Mouse (Mus musculus): ENCODE results near the gene Smim5. TPM values are rescaled to one million over a fixed set of nuclear protein-coding genes. Genes with fewer than 3 reads are reported as not detected.

Gene Smim5
- total and polyA plus RNA-seq, 3 experiments, result 0.42 to 1.4 (median 0.98) TPM

GRCm38 (mm10) chr11:115902831-115903230 is 3.1 kb downstream of the Smim5 start:
- TF ChIP-seq POLR2AphosphoS2 (IDR thresholded peaks at IDR 0.05; ENCODE audit: low read depth, low read length) (no peak), MYC (IDR thresholded peaks at IDR 0.05; ENCODE audit: low read depth, low read length) (no peak), MXI1 (IDR thresholded peaks at IDR 0.05; ENCODE audit: low read depth, low read length) (no peak), BHLHE40 (IDR thresholded peaks at IDR 0.05; ENCODE audit: low read depth, low read length) (no peak), JUND (conservative IDR thresholded peaks at IDR 0.05; ENCODE audit: low read depth, low read length) (no peak), ZNF384 (IDR thresholded peaks at IDR 0.05; ENCODE audit: low read depth, low read length) (no peak), HCFC1 (IDR thresholded peaks at IDR 0.05; ENCODE audit: low read depth, low read length) (no peak), ETS1 (conservative IDR thresholded peaks at IDR 0.05; ENCODE audit: low read depth, low read length) (no peak), ELF1 (IDR thresholded peaks at IDR 0.05; ENCODE audit: low read depth, low read length) (no peak), MAFK (IDR thresholded peaks at IDR 0.05; ENCODE audit: insufficient replicate concordance, low read length) (no peak), PAX5 (IDR thresholded peaks at IDR 0.05; ENCODE audit: low read length) (no peak), EP300 (IDR thresholded peaks at IDR 0.05; ENCODE audit: low read length) (no peak), RAD21 (IDR thresholded peaks at IDR 0.05; ENCODE audit: low read depth, low read length) (no peak), E2F4 (IDR thresholded peaks at IDR 0.05; ENCODE audit: insufficient replicate concordance, low read depth, low read length) (no peak), TBP (conservative IDR thresholded peaks at IDR 0.05; ENCODE audit: low read depth, low read length) (no peak), USF2 (conservative IDR thresholded peaks at IDR 0.05; ENCODE audit: low read depth, low read length) (no peak), JUN (IDR thresholded peaks at IDR 0.05; ENCODE audit: insufficient read depth, low read depth, low read length) (no peak), CHD1 (IDR thresholded peaks at IDR 0.05; ENCODE audit: low read depth, low read length) (no peak)
- no peaks in the 10 kb centered on the region for H3K9me3 ChIP-seq (replicated peaks; ENCODE audit: low read length)
- peak; percentile 29 for DNase-seq (ENCODE audit: extremely low read depth)
- no peak overlapping the region for H3K9ac ChIP-seq (ENCODE audit: insufficient read depth, low read depth)
- no peak overlapping the region for H3K4me2 ChIP-seq (ENCODE audit: insufficient read depth, low read depth, poor library complexity, severe bottlenecking)
- dilution Hi-C loops (cut with MboI; ENCODE audit: extremely low pct_ligation_motif_present, extremely low pct_unique_long_range_greater_than_20kb, low sequenced_read_pairs), result no loop called here
- no peaks in the 10 kb centered on the region for H3K79me2 ChIP-seq (replicated peaks; ENCODE audit: control insufficient read depth, extremely low read depth, insufficient read depth, poor library complexity, severe bottlenecking)
- no peak overlapping the region for H3K4me3 ChIP-seq (replicated peaks in 1 of 3; ENCODE audit: low read depth in 2 of 3, low read length in 2 of 3, poor library complexity in 1 of 3)
- H3K36me3 ChIP-seq (replicated peaks in 1 of 2; ENCODE audit: control insufficient read depth in 1 of 2, insufficient read depth in 1 of 2, low read length in 1 of 2), result peaks cover 0 to 65% of the 10 kb centered on the region in 2 experiments
- no peaks in the 10 kb centered on the region for H3K27me3 ChIP-seq (replicated peaks)
- in situ Hi-C loops (cut with MboI; ENCODE audit: low pct_ligation_motif_present, low pct_unique_long_range_greater_than_20kb, low sequenced_read_pairs), result no loop called here
- H3K27ac ChIP-seq (ENCODE audit: insufficient read depth, low read depth), result no peak overlapping the region
- H3K4me1 ChIP-seq (ENCODE audit: control insufficient read depth in 1 of 2, insufficient read depth in 2 of 2), result peaks cover 31 to 93% of the 10 kb centered on the region in 2 experiments

GRCm38 (mm10) chr11:115903384-115904230 is 3.8 kb downstream of the Smim5 start:
- H3K36me3 ChIP-seq (replicated peaks in 1 of 2; ENCODE audit: control insufficient read depth in 1 of 2, insufficient read depth in 1 of 2, low read length in 1 of 2), result peaks cover 6 to 65% of the 10 kb centered on the region in 2 experiments
- peak overlapping the region in 1 of 3 experiments; percentile 12 for H3K4me3 ChIP-seq (replicated peaks in 1 of 3; ENCODE audit: low read depth in 2 of 3, low read length in 2 of 3, poor library complexity in 1 of 3)
- no peaks in the 10 kb centered on the region for H3K79me2 ChIP-seq (replicated peaks; ENCODE audit: control insufficient read depth, extremely low read depth, insufficient read depth, poor library complexity, severe bottlenecking)
- dilution Hi-C loops (cut with MboI; ENCODE audit: extremely low pct_ligation_motif_present, extremely low pct_unique_long_range_greater_than_20kb, low sequenced_read_pairs), result no loop called here
- peaks cover 31 to 85% of the 10 kb centered on the region in 2 experiments for H3K4me1 ChIP-seq (ENCODE audit: control insufficient read depth in 1 of 2, insufficient read depth in 2 of 2)
- no peak for TF ChIP-seq E2F4 (IDR thresholded peaks at IDR 0.05; ENCODE audit: insufficient replicate concordance, low read depth, low read length)
- peak; percentile 28; the same call in 1 of the 2 replicates for TF ChIP-seq USF1 (IDR thresholded peaks at IDR 0.05; ENCODE audit: low read depth, low read length)
- peak; percentile 34 for TF ChIP-seq USF2 (conservative IDR thresholded peaks at IDR 0.05; ENCODE audit: low read depth, low read length)
- TF ChIP-seq POLR2A (IDR thresholded peaks at IDR 0.05; ENCODE audit: low read depth, low read length), result no peak
- TF ChIP-seq SIN3A (IDR thresholded peaks at IDR 0.05; ENCODE audit: low read length), result 0 out of 2 replicates have a peak, but pooled peaks have one; percentile 12
- TF ChIP-seq BHLHE40 (IDR thresholded peaks at IDR 0.05; ENCODE audit: low read depth, low read length), result peak; percentile 71
- TF ChIP-seq MXI1 (IDR thresholded peaks at IDR 0.05; ENCODE audit: low read depth, low read length), result peak; percentile 27; the same call in 1 of the 2 replicates
- no peak for TF ChIP-seq PAX5 (IDR thresholded peaks at IDR 0.05; ENCODE audit: low read length)
- no peak overlapping the region for H3K9ac ChIP-seq (ENCODE audit: insufficient read depth, low read depth)
- in situ Hi-C loops (cut with MboI; ENCODE audit: low pct_ligation_motif_present, low pct_unique_long_range_greater_than_20kb, low sequenced_read_pairs), result no loop called here
- H3K9me3 ChIP-seq (replicated peaks; ENCODE audit: low read length), result no peaks in the 10 kb centered on the region
- H3K4me2 ChIP-seq (ENCODE audit: insufficient read depth, low read depth, poor library complexity, severe bottlenecking), result no peak overlapping the region
- H3K27me3 ChIP-seq (replicated peaks), result no peaks in the 10 kb centered on the region
- H3K27ac ChIP-seq (ENCODE audit: insufficient read depth, low read depth), result peak overlapping the region; percentile 28; the same call in 1 of the 2 replicates
- no peak for DNase-seq (ENCODE audit: extremely low read depth)

Measured in CH12.LX (cell line).